Mouse (Mus musculus) cerebellum, adult 9-11 months (tissue): ENCODE measurements around the gene Gm10401.
"Not testable (repeated sequence)": the region's sequence is repeated elsewhere in the genome, so short reads cannot be mapped to it uniquely, and the experiment has no call there.

Experiments
- DNase-seq: peaks from one replicate; pipeline ENCODE4 v3.0.0; 2022

The Gm10401 gene

DNA sequence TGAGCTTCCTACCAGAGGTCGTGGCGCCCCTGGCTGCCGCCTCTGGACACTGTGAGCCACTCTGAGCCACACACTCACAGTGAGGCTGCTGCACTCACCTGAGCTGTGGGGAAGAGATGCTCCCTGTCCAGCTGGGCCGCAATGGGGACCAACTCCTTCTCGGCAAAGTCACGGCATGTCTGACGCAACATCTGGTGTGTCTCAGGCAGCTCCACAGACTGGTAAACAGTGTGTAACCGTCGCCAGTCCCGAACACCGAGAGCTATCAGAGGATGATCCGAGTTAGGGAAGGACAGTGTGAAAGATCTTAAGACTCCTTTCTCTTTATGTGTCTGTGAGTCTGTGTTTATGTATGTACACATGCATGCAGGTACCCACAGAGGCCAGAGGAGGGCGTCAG, 19.4 kb upstream of the Gm10401 start:
- peak; percentile 26 for DNase-seq

DNA sequence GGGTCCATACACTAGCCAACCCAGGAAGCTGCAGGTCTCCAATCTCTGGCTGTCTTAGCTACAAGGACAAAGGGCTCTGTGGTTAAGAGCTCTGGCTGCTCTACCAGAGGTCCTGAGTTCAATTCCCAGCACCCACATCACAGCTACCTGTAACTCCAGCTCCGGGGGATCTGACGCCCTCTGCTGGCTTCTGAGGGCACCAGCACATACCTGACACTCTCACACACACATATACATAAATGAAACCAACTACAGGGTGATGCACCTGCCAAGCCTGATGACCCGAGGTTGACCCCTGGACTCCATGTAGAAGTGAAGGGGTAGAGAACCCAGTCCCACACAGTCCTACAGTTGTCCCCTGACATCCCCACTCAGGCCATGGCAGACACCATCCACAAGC, 18.3 kb upstream of the Gm10401 start:
- DNase-seq = no peak

DNA sequence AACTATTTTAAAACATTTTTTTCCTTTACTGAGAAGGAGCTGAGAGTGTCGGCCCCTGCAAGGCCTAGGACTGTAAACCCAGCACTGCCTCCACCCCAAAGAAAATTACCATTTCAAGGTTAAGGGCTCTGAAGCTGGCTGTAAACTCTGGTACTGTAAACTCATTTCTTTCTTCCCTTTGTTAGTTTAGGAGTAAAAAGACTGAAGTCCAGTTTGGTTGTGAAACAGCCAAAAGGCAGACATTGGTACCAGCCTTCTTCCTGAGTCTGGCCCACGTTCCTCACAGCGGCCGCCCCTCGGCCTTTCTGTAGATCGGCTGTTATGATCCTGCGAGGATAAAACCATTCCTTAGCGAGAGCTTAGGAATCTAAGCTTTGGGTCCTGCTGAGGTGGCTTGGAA, 16.4 kb upstream of the Gm10401 start:
- DNase-seq = no peak

DNA sequence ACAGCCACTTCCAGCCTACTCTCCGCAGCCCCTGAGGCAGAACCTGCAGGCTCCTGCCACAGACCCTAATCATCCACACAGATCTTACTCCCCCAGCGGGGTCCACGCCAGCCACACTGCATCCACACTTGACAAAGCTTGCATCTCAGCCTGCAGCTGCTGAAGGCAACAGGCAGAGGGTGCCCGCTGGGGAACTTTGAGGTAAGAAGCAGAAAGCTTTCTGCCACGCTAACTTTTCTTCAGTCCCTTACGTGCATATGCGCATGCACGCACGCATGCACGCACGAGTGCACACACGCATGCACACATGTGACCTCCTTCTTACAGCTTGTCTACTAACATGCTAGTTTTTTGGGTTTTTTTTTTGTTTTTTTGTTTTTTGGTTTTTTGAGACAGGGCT, 15.1 kb upstream of the Gm10401 start:
- DNase-seq = no peak

- DNase-seq = no peak
Measured at GRCm38 (mm10) chr5:115111156-115111555, 13.1 kb upstream of the Gm10401 start.

DNA sequence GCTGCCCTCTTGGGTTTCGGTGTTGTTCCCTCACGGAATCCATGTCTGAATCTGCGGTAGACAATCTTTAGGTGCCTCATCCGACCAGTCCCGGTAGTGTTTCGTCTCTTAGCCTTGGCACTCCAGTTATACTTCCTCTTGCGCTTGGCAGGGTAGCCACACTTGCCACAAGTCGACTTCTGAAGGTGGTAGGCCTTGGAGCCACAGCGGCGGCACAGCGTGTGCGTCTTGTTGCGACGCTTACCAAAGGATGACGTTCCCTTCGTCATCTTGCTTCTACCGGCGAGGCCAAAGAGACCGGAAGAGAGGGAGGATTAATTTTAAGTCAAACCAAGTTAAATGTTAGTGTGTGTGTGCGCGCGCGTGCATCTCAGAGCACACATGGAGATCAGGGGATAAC, 5.2 kb upstream of the Gm10401 start:
- DNase-seq = not testable (repeated sequence)

DNA sequence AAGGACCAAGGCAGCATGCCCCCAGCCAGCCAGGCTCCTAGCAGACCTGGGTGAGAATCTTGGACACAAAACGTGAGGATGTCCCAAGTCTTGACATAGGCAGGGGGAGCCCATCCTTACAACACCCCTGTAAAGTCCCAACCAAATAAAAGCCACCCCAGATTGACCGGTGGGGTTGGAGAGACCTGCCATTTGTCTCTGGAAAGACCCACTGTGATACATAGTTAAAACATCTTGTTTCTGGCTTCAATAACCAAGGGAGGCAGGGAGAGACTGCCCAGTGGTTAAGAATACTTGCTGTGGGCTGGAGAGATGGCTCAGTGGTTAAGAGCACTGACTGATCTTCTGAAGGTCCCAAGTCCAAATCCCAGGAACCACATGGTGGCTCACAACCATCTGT, 4.1 kb upstream of the Gm10401 start:
- no peak for DNase-seq

DNA sequence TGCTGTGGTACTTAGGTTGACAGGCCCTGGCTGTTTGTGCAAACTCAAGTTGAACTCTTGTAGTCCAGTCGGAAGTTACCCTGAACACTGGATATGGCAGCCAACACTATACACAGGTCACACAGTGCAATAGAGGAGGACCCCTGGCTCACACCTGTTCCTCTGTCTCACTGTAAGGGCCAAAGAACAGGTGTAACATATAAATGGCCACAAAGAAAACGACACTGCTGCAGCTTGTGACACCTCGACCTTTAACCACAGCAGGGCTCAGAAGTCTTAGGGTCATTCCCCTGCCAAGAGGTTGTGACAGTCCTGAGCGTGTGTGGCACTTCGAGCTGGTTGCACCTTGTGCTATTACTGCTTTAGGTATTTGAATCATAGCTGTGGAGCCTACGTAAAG, 2.4 kb upstream of the Gm10401 start:
- no peak for DNase-seq

- DNase-seq = no peak
Measured at GRCm38 (mm10) chr5:115099991-115100390, 1.9 kb upstream of the Gm10401 start.

GRCm38 (mm10) chr5:115099530-115099929, 1.4 kb upstream of the Gm10401 start:
- no peak for DNase-seq

DNA sequence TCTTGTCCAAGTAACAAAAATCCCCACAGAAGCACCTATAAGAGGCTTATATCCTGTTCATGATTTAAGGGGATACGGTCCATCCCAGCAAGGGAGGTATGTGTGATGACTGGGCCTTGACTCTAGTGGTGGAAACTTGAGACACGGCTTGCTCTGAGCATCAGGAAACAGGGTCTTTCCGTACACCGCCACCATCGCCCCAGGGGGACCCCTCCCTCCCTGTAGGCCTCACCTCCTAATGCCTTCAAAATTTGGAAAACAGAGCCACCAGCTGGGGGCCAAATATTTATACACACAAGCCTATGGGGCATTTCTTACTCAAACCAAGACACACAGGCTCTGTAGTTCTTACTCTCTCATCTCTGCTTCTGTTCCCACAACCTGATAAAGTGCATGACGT, 6.3 kb downstream of the Gm10401 start:
- no peak for DNase-seq

DNA sequence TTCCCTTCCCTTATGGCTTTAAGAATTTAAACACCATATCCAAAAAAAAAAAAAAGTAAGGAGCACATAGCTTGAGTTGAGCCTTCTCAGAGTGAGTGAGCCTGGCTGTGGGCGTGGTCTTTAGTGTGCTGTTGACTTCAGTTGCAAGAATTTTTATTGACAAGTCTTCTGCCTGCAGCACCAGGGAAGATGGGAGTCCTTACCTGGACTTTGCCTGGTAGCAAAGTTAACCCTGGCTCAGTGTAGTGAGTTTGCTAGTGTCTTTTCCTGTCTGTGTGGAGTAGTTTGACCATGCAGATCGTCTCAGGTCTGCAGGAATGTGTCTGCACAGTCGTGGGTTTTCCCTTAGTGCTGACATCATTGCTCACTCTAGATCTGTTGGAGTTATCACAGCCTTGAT, 7.1 kb downstream of the Gm10401 start:
- DNase-seq = no peak

DNA sequence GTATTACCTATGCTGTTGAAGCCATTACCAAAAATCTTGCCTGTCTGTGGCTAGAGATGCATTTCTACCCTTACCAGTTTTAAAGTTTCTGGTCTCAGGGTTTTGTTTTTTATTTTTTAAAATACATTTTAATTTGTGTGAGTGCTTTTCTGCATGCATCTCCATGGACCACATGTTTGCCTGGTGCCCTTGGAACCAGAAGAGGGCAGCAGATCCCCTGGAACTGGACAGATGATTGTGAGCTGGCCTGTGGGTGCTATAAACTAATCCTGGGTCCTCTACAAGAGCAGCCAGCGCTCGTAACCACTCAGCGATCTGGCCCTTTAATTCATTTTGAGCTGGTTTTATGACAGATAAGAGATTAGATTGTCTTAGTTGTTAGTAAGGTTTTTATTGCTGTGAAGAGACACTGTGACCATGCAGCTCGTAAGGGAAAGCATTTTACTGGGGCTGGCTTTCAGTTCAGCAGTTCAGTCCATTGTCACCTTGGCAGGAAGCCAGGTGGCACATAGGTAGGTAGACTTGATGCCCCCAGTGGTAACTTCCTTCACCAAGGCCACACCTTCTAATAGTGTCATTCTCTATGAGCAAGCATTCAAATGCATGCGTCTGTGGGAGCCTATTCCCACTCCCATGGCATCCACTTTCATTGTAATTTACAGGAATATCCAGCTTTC, 8.4 kb downstream of the Gm10401 start:
- no peak for DNase-seq

- no peak for DNase-seq
Measured at GRCm38 (mm10) chr5:115085675-115086074, 12.4 kb downstream of the Gm10401 start.

GRCm38 (mm10) chr5:115083492-115083891, 14.6 kb downstream of the Gm10401 start:
- no peak for DNase-seq

DNA sequence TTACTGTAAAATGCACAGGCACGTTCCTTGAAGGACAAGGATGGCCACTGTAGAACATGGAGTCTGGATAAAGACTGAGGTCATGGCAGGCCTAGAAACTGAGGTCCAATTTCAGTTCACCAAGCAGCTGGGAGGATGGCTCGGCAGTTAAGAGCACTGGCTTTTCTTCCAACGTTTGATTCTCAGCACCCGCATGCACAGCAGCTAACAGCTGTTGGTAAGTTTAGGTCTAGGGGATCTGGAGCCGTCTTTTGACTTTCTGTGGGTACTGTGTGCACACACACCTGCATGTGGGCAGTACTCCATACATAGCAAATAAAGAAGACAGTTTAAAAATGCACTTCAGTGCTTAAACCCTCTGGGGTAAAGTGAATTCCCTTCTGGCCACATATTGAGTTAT, 16.5 kb downstream of the Gm10401 start:
- DNase-seq = no peak

GRCm38 (mm10) chr5:115076144-115076901, 21.8 kb downstream of the Gm10401 start:
- DNase-seq = peak; percentile 41

DNA sequence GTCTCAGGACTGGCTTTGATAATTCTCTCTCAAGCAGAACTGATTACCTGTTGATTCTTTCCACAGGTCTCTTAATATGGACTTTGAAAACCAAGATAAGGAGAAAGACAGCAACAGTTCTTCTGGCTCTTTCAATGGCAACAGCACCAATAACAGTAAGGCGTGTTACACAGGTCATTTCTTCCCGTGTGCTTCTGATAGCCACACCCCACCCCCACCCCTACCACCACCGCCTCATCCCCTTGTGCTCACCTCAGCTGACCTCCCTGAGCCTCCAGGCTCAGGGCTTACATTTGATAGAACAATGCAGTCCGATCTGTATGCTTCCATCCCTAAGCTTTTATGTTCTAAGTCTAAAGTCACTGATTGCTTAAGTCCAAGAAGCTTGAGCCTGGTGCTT, 23.3 kb downstream of the Gm10401 start:
- DNase-seq = no peak

GRCm38 (mm10) chr5:115073306-115073705, 24.8 kb downstream of the Gm10401 start:
- not testable (repeated sequence) for DNase-seq

DNA sequence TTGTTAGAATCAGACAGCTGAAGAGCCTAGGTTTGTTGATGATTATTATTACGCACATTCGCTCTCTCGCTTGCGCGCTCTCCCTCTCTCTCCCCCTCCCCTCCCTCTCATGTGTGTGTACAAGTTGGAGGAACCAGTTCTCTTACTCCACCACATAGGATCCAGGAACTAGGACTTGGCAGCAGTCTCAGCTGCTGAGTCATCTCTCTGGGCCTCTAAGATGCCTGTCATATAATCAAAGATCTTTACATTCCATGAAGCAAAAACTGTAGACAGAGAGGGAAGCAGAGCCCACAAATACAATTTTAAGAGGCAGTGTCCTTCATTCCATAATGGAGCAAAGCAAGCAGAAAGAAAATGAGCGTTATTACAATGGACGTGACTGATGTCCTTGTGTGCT, 26.0 kb downstream of the Gm10401 start:
- DNase-seq = no peak

DNA sequence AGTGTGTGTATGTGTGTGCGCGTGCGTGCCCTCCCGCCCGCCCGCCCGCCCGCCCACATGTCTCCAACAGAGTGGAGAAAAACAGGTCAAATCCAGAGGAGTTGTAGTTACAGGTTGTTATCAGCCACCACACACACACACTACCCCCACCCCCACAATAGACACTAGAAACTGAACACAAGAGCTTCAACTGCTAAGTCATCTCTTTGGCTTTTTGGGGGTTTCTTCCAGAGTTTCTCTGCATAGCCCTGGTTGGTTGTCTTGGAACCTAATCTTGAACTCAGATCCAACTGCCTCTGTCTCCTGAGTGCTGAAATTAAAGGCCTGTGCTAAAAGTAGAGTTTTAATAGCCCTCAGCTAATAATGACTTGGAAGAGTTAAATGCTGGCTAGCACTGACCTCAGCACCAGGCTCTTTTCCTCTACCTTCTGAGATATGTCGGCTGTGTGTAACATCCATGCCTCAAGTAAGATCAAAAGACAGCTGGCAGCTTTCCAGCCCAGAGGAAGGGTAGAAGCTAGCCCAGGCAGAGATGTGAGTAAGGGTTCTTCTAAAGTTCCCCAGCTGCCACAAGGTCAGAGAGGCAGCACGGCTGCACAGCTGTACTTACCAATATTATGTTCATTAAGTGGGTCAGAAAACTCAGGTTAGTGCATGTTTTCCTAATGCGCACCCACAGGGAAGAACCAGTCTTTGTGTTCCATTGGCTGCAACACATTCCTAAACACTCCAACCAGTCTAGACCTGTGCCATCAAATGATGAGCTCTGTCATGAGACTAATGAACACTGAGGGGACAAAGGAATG, 26.8 kb downstream of the Gm10401 start:
- no peak for DNase-seq

DNA sequence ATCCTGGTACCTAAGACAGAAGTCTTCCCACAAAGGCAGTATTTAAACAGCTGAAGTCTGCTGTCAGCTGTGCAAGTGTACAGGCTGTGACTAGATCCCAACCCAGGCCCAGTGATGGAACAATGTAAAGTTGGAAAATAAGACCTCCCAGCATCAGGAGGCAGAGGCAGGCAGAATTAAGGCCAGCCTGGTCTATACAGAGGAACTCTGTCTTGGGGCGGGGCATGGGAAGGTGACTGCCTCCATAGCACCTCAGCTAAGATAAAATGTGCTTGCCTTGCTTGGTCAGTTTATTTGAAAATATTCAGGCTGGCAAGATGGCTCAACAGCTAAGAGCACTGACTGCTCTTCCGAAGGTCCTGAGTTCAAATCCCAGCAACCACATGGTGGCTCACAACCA, 27.6 kb downstream of the Gm10401 start:
- no peak for DNase-seq

DNA sequence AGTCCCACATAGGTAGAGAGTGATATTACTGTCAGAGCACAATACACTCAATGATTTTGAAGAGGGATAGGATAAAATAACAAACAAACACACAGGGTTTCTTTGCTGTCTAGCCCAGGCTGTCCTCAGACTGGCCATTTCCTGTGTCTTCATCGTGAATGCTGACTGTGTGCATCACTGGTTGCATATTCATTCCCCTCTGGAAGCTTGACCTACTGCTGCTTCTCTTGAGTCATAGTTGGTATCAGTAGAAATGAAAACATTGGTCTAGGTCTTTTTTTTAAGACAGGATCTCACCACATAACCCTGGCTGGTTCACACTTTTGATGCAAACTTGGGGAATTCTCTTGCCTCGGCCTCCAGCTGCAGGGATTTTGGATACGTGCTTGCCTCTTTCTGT, 28.5 kb downstream of the Gm10401 start:
- no peak for DNase-seq
